Mouse (Mus musculus) MEL (cell line): ENCODE measurements around the gene Mid2.

ENCODE experiments used
- CHD2 ChIP-seq: IDR thresholded peaks from 2 replicates; pipeline ENCODE4 v1.6.1; 2011; ENCODE audit warnings: low read length, improper control_type of control experiment
- CTCF ChIP-seq, 3 experiments: IDR thresholded peaks in 2 of 3; conservative IDR thresholded peaks in 1 of 3; 2 replicates each; pipeline ENCODE4 v1.5.1; 2011 to 2012; ENCODE audit warnings: low read length in 3 of 3, low read depth in 2 of 3, mild to moderate bottlenecking in 2 of 3, improper control_type of control experiment in 1 of 3, inconsistent platforms in 1 of 3, mixed read lengths in 1 of 3, moderate library complexity in 1 of 3; ENCODE audit not compliant: control insufficient read depth in 1 of 3, insufficient read depth in 1 of 3, poor library complexity in 1 of 3, severe bottlenecking in 1 of 3
- E2F4 ChIP-seq: IDR thresholded peaks from 2 replicates; pipeline ENCODE4 v1.6.1; 2011; ENCODE audit warnings: low read depth, low read length, improper control_type of control experiment, borderline replicate concordance
- ELF1 ChIP-seq: IDR thresholded peaks from 2 replicates; pipeline ENCODE4 v1.6.1; 2014; ENCODE audit warnings: low read depth, mild to moderate bottlenecking, inconsistent platforms, low read length, improper control_type of control experiment, moderate library complexity
- MAFK ChIP-seq: IDR thresholded peaks from 2 replicates; pipeline ENCODE4 v1.6.1; 2011; ENCODE audit warnings: low read depth, mild to moderate bottlenecking, low read length, improper control_type of control experiment, borderline replicate concordance
- MYC ChIP-seq: IDR thresholded peaks from 2 replicates; pipeline ENCODE4 v1.6.1; 2011; ENCODE audit warnings: low read depth, mild to moderate bottlenecking, low read length, improper control_type of control experiment, moderate library complexity
- NELFE ChIP-seq: IDR thresholded peaks from 2 replicates; pipeline ENCODE4 v1.6.1; 2011; ENCODE audit warnings: low read depth, low read length, improper control_type of control experiment
- POLR2A ChIP-seq, 2 experiments: IDR thresholded peaks; 2 replicates each; pipeline ENCODE4 v1.6.1; 2011 to 2012; ENCODE audit warnings: low read length in 2 of 2, mild to moderate bottlenecking in 2 of 2, control low read depth in 1 of 2, improper control_type of control experiment in 1 of 2, low read depth in 1 of 2, moderate library complexity in 1 of 2; ENCODE audit not compliant: control insufficient read depth in 1 of 2, insufficient read depth in 1 of 2, poor library complexity in 1 of 2
- TAL1 ChIP-seq: IDR thresholded peaks from 2 replicates; pipeline ENCODE4 v1.6.1; 2012; ENCODE audit warnings: mild to moderate bottlenecking, inconsistent platforms, low read length, moderate library complexity, mixed read lengths
- TCF12 ChIP-seq: IDR thresholded peaks from 2 replicates; pipeline ENCODE4 v1.6.1; 2014; ENCODE audit warnings: low read depth, mild to moderate bottlenecking, inconsistent platforms, low read length, improper control_type of control experiment, moderate library complexity
- USF1 ChIP-seq: IDR thresholded peaks from 2 replicates; pipeline ENCODE4 v1.6.1; 2014; ENCODE audit warnings: low read depth, mild to moderate bottlenecking, inconsistent platforms, low read length, improper control_type of control experiment, moderate library complexity
- ZC3H11A ChIP-seq: IDR thresholded peaks from 2 replicates; pipeline ENCODE4 v1.6.1; 2012; ENCODE audit warnings: low read depth, mild to moderate bottlenecking, inconsistent platforms, low read length, improper control_type of control experiment
- ZKSCAN1 ChIP-seq: IDR thresholded peaks from 2 replicates; pipeline ENCODE4 v1.6.1; 2012; ENCODE audit warnings: low read depth, mild to moderate bottlenecking, inconsistent platforms, low read length, improper control_type of control experiment, moderate library complexity
- ZNF384 ChIP-seq: IDR thresholded peaks from 2 replicates; pipeline ENCODE4 v1.6.1; 2012; ENCODE audit warnings: low read depth, mild to moderate bottlenecking, inconsistent platforms, low read length, improper control_type of control experiment

DNA sequence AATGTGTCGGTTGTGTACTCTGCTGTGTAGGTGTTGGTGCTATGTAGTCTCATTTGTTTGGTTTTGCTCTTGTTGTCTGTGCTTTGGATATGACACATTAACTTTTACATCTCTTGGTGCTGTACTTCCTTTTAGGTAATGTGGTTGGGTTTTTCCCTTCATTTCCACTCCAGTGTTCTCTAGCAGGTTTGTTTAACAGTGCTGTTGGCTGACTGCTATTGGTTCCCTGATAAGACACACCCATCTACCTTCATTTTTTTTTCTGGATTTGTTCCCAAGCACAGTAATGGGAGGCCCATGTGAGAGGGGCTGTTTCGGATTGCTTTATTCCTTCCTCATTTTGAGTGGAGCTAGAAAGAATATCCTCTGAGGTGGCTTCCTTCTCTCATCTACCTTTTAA is 883 bp upstream of the Mid2 start:
- TF ChIP-seq CTCF (IDR thresholded peaks at IDR 0.05 in 2 of 3, conservative IDR thresholded peaks at IDR 0.05 in 1 of 3; ENCODE audit: control insufficient read depth in 1 of 3, insufficient read depth in 1 of 3, low read depth in 2 of 3, low read length in 3 of 3, poor library complexity in 1 of 3, severe bottlenecking in 1 of 3) (no peak), ZNF384 (no peak), MYC (no peak), ZC3H11A (no peak), TAL1 (no peak), ZKSCAN1 (no peak), MAFK (no peak), USF1 (no peak), NELFE (no peak), POLR2A (IDR thresholded peaks at IDR 0.05; ENCODE audit: control insufficient read depth in 1 of 2, insufficient read depth in 1 of 2, low read depth in 1 of 2, low read length in 2 of 2, poor library complexity in 1 of 2) (no peak), CHD2 (no peak), E2F4 (no peak), TCF12 (no peak), ELF1 (no peak)
